Comparison of ENCODE assay signal across 26 mouse cellular contexts in the genomic region with DNA sequence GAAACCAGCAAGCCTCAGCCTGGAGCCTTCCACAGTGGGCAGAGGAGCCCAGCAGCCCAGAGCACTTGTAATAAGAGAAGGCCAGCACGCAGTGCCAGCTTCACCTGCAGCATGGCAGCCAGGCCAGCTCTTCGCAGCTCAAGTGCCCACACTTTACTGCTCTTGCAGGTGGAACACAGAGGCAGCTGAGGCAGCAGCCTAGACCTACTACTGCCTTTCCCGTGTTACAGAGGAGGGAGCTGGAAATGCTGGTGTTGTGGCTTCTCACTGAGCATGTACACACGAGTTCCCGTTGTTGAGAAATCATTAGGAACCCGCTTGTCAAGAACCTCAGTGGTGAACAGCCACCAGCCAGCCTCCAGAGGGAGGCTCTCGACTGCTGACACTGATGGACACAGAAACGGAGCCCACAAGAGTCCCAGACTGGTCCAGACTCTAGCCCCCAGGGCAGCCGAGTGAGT. TPM values are rescaled to one million over a fixed set of nuclear protein-coding genes. Genes with fewer than 3 reads are reported as not detected.
DNase-seq lines count a peak whose midpoint lies in the region; ATAC-seq and TF ChIP-seq lines count a peak whose summit lies in the region.
"Had no signal": no experiment of that assay in that cellular context is flagged by ENCODE, and none has a peak within 500 bp of the region (broad histone marks: within the 10 kb centered on the region; RNA-seq: fewer than 3 reads in every experiment).

No protein-coding gene starts in this region.

- no peaks in the 10 kb centered on the region for H3K27me3 ChIP-seq in liver, embryonic 14.5 days (ENCODE audit: control insufficient read depth, insufficient read depth, low read length)
- no peaks in the 10 kb centered on the region for H3K27me3 ChIP-seq in liver, postnatal 0 days (ENCODE audit: insufficient read depth, low read length)
- H3K27me3 ChIP-seq in stomach, postnatal 0 days (ENCODE audit: control insufficient read depth, insufficient read depth, low read length), result no peaks in the 10 kb centered on the region
- H3K27me3 ChIP-seq: embryonic facial prominence, embryonic 12.5 days; forebrain, embryonic 12.5 days; heart, embryonic 13.5 days; limb, embryonic 13.5 days; liver, embryonic 13.5 days; midbrain, embryonic 15.5 days; neural tube, embryonic 13.5 days had no signal

- no peak for ATAC-seq in liver, embryonic 14.5 days (ENCODE audit: insufficient read depth)
- no peak for ATAC-seq in liver, postnatal 0 days
- peak; percentile 60 for ATAC-seq in granulocyte monocyte progenitor cell, adult 5-6 weeks (replicated peaks; ENCODE audit: poor library complexity, severe bottlenecking)
- ATAC-seq in stomach, postnatal 0 days (ENCODE audit: low FRiP score, low TSS enrichment), result no peak
- ATAC-seq: hindbrain, postnatal 0 days; intestine, embryonic 16.5 days; midbrain, embryonic 15.5 days had no signal

- WGBS in liver, embryonic 14.5 days (ENCODE audit: insufficient replicate concordance), result 72% methylated on average over 9 of the region's 9 CpGs
- WGBS in liver, postnatal 0 days (ENCODE audit: insufficient replicate concordance), result 59% methylated on average over 9 of the region's 9 CpGs
- WGBS in stomach, postnatal 0 days, result 64% methylated on average over 9 of the region's 9 CpGs

- intact Hi-C loops in left cerebral cortex, adult 2 months (cut with DNase I), result no loop called here

- no peaks in the 10 kb centered on the region for H3K36me3 ChIP-seq in liver, embryonic 14.5 days (replicated peaks; ENCODE audit: control insufficient read depth, insufficient read depth, low read depth)
- H3K36me3 ChIP-seq in liver, postnatal 0 days (replicated peaks; ENCODE audit: insufficient read depth, low read length), result peaks cover 23% of the 10 kb centered on the region
- peaks cover 7% of the 10 kb centered on the region for H3K36me3 ChIP-seq in stomach, postnatal 0 days (ENCODE audit: control insufficient read depth, insufficient read depth, low read length)
- H3K36me3 ChIP-seq: liver, embryonic 13.5 days; midbrain, embryonic 15.5 days had no signal

- TF ChIP-seq CTCF in liver, embryonic 14.5 days (IDR thresholded peaks at IDR 0.05; ENCODE audit: low read depth), result peak; percentile 11; the same call in 1 of the 2 replicates
- TF ChIP-seq CTCF in liver, postnatal 0 days (IDR thresholded peaks at IDR 0.05; ENCODE audit: low read depth), result no peak
- TF ChIP-seq CTCF in stomach, postnatal 0 days (IDR thresholded peaks at IDR 0.05; ENCODE audit: low read depth), result peak; percentile 36
- TF ChIP-seq CTCF in left cerebral cortex, adult 2 months (IDR thresholded peaks at IDR 0.05), result no peak

- no peak overlapping the region for H3K9ac ChIP-seq in liver, embryonic 14.5 days (replicated peaks)
- H3K9ac ChIP-seq in liver, postnatal 0 days (replicated peaks), result no peak overlapping the region
- no peak overlapping the region for H3K9ac ChIP-seq in stomach, postnatal 0 days (ENCODE audit: low read length)
- H3K9ac ChIP-seq: embryonic facial prominence, embryonic 12.5 days; forebrain, embryonic 12.5 days; heart, embryonic 13.5 days; limb, embryonic 13.5 days; liver, embryonic 13.5 days; midbrain, embryonic 15.5 days; neural tube, embryonic 13.5 days had no signal

- no peak for TF ChIP-seq EP300 in liver, embryonic 14.5 days (IDR thresholded peaks at IDR 0.05; ENCODE audit: low read depth)
- no peak for TF ChIP-seq EP300 in liver, postnatal 0 days (IDR thresholded peaks at IDR 0.05; ENCODE audit: low read depth)
- no peak for TF ChIP-seq EP300 in stomach, postnatal 0 days (optimal IDR thresholded peaks at IDR 0.05)

- no peak for DNase-seq in liver, embryonic 14.5 days (ENCODE audit: low read depth in 3 of 3, low spot score in 3 of 3)
- DNase-seq in liver, postnatal 0 days, result no peak
- peak; percentile 26 for DNase-seq in lung, postnatal 14 days
- no peak for DNase-seq in stomach, postnatal 0 days (ENCODE audit: low spot score)
- DNase-seq in yolk sac, embryonic 10.5 days (ENCODE audit: low spot score), result no peak
- DNase-seq in left cerebral cortex, adult 2 months (ENCODE audit: extremely low spot score in 1 of 2, low spot score in 2 of 2), result no peak
- DNase-seq: cerebellum, adult 11 months; gastrocnemius, adult 2 months; heart, adult 18-20 months; heart, postnatal 14 days; kidney, adult 9 months; kidney, postnatal 14 days; layer of hippocampus, postnatal 36 days; liver, embryonic 13.5 days; right cerebral cortex, postnatal 4 days had no signal

- no peak overlapping the region for H3K4me2 ChIP-seq in liver, embryonic 14.5 days (ENCODE audit: low read depth)
- no peak overlapping the region for H3K4me2 ChIP-seq in liver, postnatal 0 days (ENCODE audit: low read depth, low read length)
- H3K4me2 ChIP-seq in stomach, postnatal 0 days (replicated peaks; ENCODE audit: low read depth), result no peak overlapping the region
- H3K4me2 ChIP-seq: embryonic facial prominence, embryonic 12.5 days; forebrain, embryonic 12.5 days; heart, embryonic 13.5 days; limb, embryonic 13.5 days; liver, embryonic 13.5 days; midbrain, embryonic 15.5 days; neural tube, embryonic 13.5 days had no signal

- H3K4me1 ChIP-seq in liver, embryonic 14.5 days (replicated peaks; ENCODE audit: control insufficient read depth in 2 of 2, insufficient read depth in 2 of 2, low read length in 1 of 2), result no peaks in the 10 kb centered on the region
- H3K4me1 ChIP-seq in liver, postnatal 0 days (ENCODE audit: insufficient read depth), result 0 out of 2 replicates have a peak, but pooled peaks cover 6% of the 10 kb centered on the region
- H3K4me1 ChIP-seq in stomach, postnatal 0 days (replicated peaks; ENCODE audit: control insufficient read depth, insufficient read depth), result no peaks in the 10 kb centered on the region
- H3K4me1 ChIP-seq: embryonic facial prominence, embryonic 12.5 days; limb, embryonic 13.5 days; midbrain, embryonic 15.5 days had no signal

- no peak overlapping the region for H3K4me3 ChIP-seq in liver, embryonic 14.5 days (ENCODE audit: insufficient read depth in 1 of 2, low read depth in 2 of 2, low read length in 2 of 2)
- no peak overlapping the region for H3K4me3 ChIP-seq in liver, postnatal 0 days (ENCODE audit: low read depth, low read length)
- no peak overlapping the region for H3K4me3 ChIP-seq in stomach, postnatal 0 days (ENCODE audit: low read depth, low read length)
- no peak overlapping the region for H3K4me3 ChIP-seq in left cerebral cortex, adult 2 months
- H3K4me3 ChIP-seq: embryonic facial prominence, embryonic 12.5 days; forebrain, embryonic 12.5 days; gastrocnemius, adult 2 months; heart, embryonic 13.5 days; layer of hippocampus, adult 2 months; limb, embryonic 13.5 days; liver, embryonic 13.5 days; megakaryocyte, embryonic 14.5 days; midbrain, embryonic 15.5 days; neural tube, embryonic 13.5 days had no signal

- no peaks in the 10 kb centered on the region for H3K9me3 ChIP-seq in liver, embryonic 14.5 days (ENCODE audit: control insufficient read depth, low read length)
- no peaks in the 10 kb centered on the region for H3K9me3 ChIP-seq in liver, postnatal 0 days (ENCODE audit: low read length)
- H3K9me3 ChIP-seq in stomach, postnatal 0 days (ENCODE audit: control insufficient read depth, low read length), result no peaks in the 10 kb centered on the region
- H3K9me3 ChIP-seq: embryonic facial prominence, embryonic 12.5 days; forebrain, embryonic 12.5 days; heart, embryonic 13.5 days; limb, embryonic 13.5 days; liver, embryonic 13.5 days; megakaryocyte, embryonic 14.5 days; midbrain, embryonic 15.5 days; neural tube, embryonic 13.5 days had no signal

- no peak overlapping the region for H3K27ac ChIP-seq in liver, embryonic 14.5 days
- no peak overlapping the region for H3K27ac ChIP-seq in liver, postnatal 0 days (ENCODE audit: low read depth)
- peak overlapping the region; percentile 24 for H3K27ac ChIP-seq in stomach, postnatal 0 days (replicated peaks)
- no peak overlapping the region for H3K27ac ChIP-seq in left cerebral cortex, adult 2 months
- H3K27ac ChIP-seq: embryonic facial prominence, embryonic 12.5 days; forebrain, embryonic 12.5 days; gastrocnemius, adult 2 months; heart, embryonic 13.5 days; hindbrain, postnatal 0 days; layer of hippocampus, adult 2 months; limb, embryonic 13.5 days; liver, embryonic 13.5 days; midbrain, embryonic 15.5 days; neural tube, embryonic 13.5 days had no signal

RNA-seq across cellular contexts. Expression of a gene that starts 34.9 kb away (rescaled TPM):
- polyA plus RNA-seq in liver, embryonic 14.5 days (2012; rRNA removed), result 9.0 and 12.1 TPM in 2 replicates
- polyA plus RNA-seq in liver, embryonic 14.5 days (2014; fragmentation: Nextera tagmentation; extraction: Ambion mirVana), result 15.9 and 18.5 TPM in 2 replicates
- polyA plus RNA-seq in liver, postnatal 0 days (2015; fragmentation: Nextera tagmentation; extraction: Ambion mirVana), result 51.1 and 53.0 TPM in 2 replicates
- 29.1 and 56.1 TPM in 2 replicates for total RNA-seq in granulocyte monocyte progenitor cell, adult 5-6 weeks (2014; fragmentation: Nextera tagmentation)
- total RNA-seq in granulocyte monocyte progenitor cell, adult 5-6 weeks (2017), result 12.2 and 20.2 TPM in 2 replicates
- 197 and 214 TPM in 2 replicates for polyA plus RNA-seq in stomach, postnatal 0 days (2015; fragmentation: Nextera tagmentation; extraction: Ambion mirVana)
- total RNA-seq in left cerebral cortex, adult 2 months (2021), result 10 to 100 TPM; 65.5 to 72.7 TPM

RNA-seq across cellular contexts. Expression of a gene that starts 55.7 kb away (rescaled TPM):
- polyA plus RNA-seq in liver, embryonic 14.5 days (2012; rRNA removed), result 2.0 and 2.6 TPM in 2 replicates
- 1.3 and 1.4 TPM in 2 replicates for polyA plus RNA-seq in liver, embryonic 14.5 days (2014; fragmentation: Nextera tagmentation; extraction: Ambion mirVana)
- 2.1 and 2.5 TPM in 2 replicates for polyA plus RNA-seq in liver, postnatal 0 days (2015; fragmentation: Nextera tagmentation; extraction: Ambion mirVana)
- 1.4 and 6.1 TPM in 2 replicates for total RNA-seq in granulocyte monocyte progenitor cell, adult 5-6 weeks (2014; fragmentation: Nextera tagmentation)
- total RNA-seq in granulocyte monocyte progenitor cell, adult 5-6 weeks (2017), result 1.1 and 3.3 TPM in 2 replicates
- polyA plus RNA-seq in stomach, postnatal 0 days (2015; fragmentation: Nextera tagmentation; extraction: Ambion mirVana), result 15.4 and 16.9 TPM in 2 replicates
- total RNA-seq in left cerebral cortex, adult 2 months (2021), result 100 to 1,000 TPM in 1 of 2 experiments, 10 to 100 TPM in 1; 95.3 to 103 TPM

Comparison
In these comparisons a context has a peak if more than half of its experiments do, and no peak if none do; other contexts are left out.
1. CTCF ChIP-seq: peak in liver, embryonic 14.5 days (single experiment) and stomach, postnatal 0 days (single experiment); none in liver, postnatal 0 days (single experiment) and left cerebral cortex, adult 2 months (single experiment).